Mouse (Mus musculus) G1E (cell line): Measurements from ENCODE around the gene Creb5.

Experiments used
- CTCF ChIP-seq: IDR thresholded peaks from 2 replicates; pipeline ENCODE4 v1.5.1; 2012; ENCODE audit warnings: low read depth, low read length, inconsistent platforms, mixed read lengths
- POLR2AphosphoS5 ChIP-seq: IDR thresholded peaks from 2 replicates; pipeline ENCODE4 v1.6.1; 2012; ENCODE audit warnings: low read depth, low read length, inconsistent platforms; ENCODE audit not compliant: insufficient replicate concordance
- TAL1 ChIP-seq: conservative IDR thresholded peaks from 2 replicates; pipeline ENCODE4 v1.6.1; 2012; ENCODE audit warnings: low read depth, low read length, inconsistent platforms, mixed read lengths

DNA sequence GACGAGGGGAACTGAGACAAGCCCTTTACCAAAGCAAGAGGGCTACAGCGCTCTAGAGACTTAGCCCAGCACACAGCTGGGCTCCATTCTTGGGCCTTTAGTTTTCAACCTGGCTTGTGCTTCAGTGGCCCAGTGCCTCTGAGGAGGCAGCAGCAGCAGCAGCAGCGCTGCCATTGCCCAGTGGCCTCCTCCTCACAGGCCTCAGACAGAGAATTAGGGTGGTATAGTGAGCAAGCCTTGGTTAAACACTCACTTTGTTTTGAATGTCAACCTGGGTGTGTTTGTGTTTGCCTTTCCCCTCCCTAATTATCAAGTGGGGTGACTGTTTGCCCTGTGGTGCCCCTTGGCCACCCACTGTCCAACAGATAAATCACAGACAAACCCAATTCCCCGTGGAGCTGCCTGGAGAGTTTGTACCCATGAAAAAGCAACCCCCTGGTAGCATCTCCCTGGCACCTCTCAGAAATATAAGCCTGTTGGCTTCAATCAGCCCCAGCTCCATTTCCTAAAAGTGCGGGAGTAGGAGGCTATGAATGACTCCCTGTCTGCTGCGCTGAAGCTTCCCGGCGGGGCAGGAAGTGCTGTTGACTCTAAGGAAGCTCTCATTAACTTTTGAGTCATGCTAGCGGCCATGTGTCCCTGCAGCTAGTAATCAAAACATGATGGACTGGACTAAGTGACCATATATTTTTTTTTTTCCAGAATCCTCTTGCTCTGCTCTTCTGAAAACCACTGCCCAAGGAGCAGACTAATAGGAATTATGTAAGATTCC is 328.6 kb downstream of the Creb5 start:
- TF ChIP-seq CTCF (no peak), POLR2AphosphoS5 (no peak), TAL1 (no peak)
